Mouse (Mus musculus) heart, postnatal 0 days (tissue): ENCODE results near the gene Rhbg.
"Not testable (repeated sequence)": the region's sequence is repeated elsewhere in the genome, so short reads cannot be mapped to it uniquely, and the experiment has no call there.

Source experiments
- CTCF ChIP-seq: IDR thresholded peaks from 2 replicates; pipeline ENCODE4 v1.5.1; 2016; ENCODE audit warnings: antibody characterized with exemption, control low read depth, low read depth
- EP300 ChIP-seq: IDR thresholded peaks from 2 replicates; pipeline ENCODE4 v1.6.1; 2016; ENCODE audit warnings: antibody characterized with exemption, low read depth

DNA sequence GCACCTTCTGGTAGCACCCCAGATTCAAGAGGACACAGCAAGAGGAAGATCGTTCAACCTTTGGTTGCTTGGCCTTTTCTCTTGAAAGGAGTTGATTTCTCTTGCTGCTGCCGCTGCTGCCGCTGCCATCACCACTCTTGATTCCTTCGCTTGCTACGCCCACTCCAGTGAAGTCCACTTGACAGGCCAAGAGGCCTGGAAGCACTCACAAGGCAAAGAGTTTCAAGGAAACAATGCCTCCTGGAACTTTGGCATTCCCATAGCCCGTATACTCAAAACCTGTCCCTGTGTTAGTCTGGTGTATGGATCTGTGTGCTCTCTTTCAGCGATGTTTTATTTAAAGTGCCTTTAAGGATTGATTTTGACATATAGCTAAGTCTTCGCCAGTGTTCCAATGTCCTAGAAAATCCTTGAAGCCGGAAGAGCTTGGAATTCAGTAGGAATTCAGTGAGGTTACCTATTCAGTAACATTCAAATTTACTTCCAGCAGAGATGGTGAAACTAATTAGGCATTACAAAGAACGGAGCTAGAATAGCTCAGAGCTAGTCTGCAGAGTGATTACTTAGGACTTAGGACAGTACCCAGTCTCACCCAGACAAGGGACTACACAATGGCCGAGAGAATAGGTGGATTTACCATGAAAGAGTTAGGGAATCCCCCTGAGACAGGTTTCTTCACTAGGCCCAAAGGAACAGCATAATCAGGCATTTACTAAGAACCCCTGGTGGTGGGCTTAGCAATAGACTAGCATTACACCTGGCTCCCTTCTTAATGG is 26.8 kb upstream of the Rhbg start:
- not testable (repeated sequence) for TF ChIP-seq CTCF, EP300
